Mouse (Mus musculus) CH12.LX (cell line): ENCODE measurements around the gene Frem2. TPM values are rescaled to one million over a fixed set of nuclear protein-coding genes. Genes with fewer than 3 reads are reported as not detected.

ENCODE experiments used
- DNase-seq: peaks from one replicate; pipeline ENCODE4 v3.0.0-alpha.2; 2013; ENCODE audit errors: extremely low read depth
- H3K27ac ChIP-seq: 2 replicates; pipeline ENCODE4 v1.5.1; 2012; ENCODE audit warnings: low read depth, mild to moderate bottlenecking, control low read depth, moderate library complexity; ENCODE audit not compliant: insufficient read depth
- H3K27me3 ChIP-seq: replicated peaks from 2 replicates; pipeline ENCODE3; 2012; ENCODE audit warnings: inconsistent platforms
- H3K36me3 ChIP-seq, 2 experiments: replicated peaks in 1 of 2; 2 replicates each; pipeline versions ENCODE3 to v1.6.1; 2012; ENCODE audit warnings: inconsistent platforms in 1 of 2, low read length in 1 of 2, mild to moderate bottlenecking in 1 of 2, mixed read lengths in 1 of 2, moderate library complexity in 1 of 2; ENCODE audit not compliant: control insufficient read depth in 1 of 2, insufficient read depth in 1 of 2
- H3K4me1 ChIP-seq, 2 experiments: 2 replicates each; pipeline ENCODE4 v1.6.1; 2012; ENCODE audit warnings: inconsistent platforms in 1 of 2, moderate library complexity in 1 of 2; ENCODE audit not compliant: insufficient read depth in 2 of 2, control insufficient read depth in 1 of 2
- H3K4me2 ChIP-seq: 2 replicates; pipeline ENCODE4 v1.6.1; 2012; ENCODE audit warnings: low read depth, mild to moderate bottlenecking, control low read depth; ENCODE audit not compliant: poor library complexity, insufficient read depth, severe bottlenecking
- H3K4me3 ChIP-seq, 3 experiments: fragments of 150-350 bp in 1 of 3; sonication (generic) in 1 of 3; replicated peaks in 1 of 3; 2 replicates each; pipeline versions ENCODE3 to v1.5.1; 2011 to 2012; ENCODE audit warnings: low read depth in 2 of 3, low read length in 2 of 3, mild to moderate bottlenecking in 2 of 3, moderate library complexity in 2 of 3, control low read depth in 1 of 3, improper control_type of control experiment in 1 of 3, inconsistent platforms in 1 of 3, mixed read lengths in 1 of 3; ENCODE audit not compliant: poor library complexity in 1 of 3
- H3K79me2 ChIP-seq: replicated peaks from 2 replicates; pipeline ENCODE4 v1.6.1; 2012; ENCODE audit warnings: mild to moderate bottlenecking, moderate library complexity; ENCODE audit not compliant: control insufficient read depth, poor library complexity, insufficient read depth, severe bottlenecking; ENCODE audit errors: extremely low read depth
- H3K9ac ChIP-seq: 2 replicates; pipeline ENCODE4 v1.6.1; 2012; ENCODE audit warnings: low read depth, mild to moderate bottlenecking, control low read depth, moderate library complexity; ENCODE audit not compliant: insufficient read depth
- H3K9me3 ChIP-seq: replicated peaks from 2 replicates; pipeline ENCODE3; 2012; ENCODE audit warnings: low read length, inconsistent platforms, mixed read lengths
- CTCF ChIP-seq, 2 experiments: IDR thresholded peaks in 1 of 2; conservative IDR thresholded peaks in 1 of 2; 2 replicates each; pipeline ENCODE4 v1.5.1; 2011 to 2012; ENCODE audit warnings: low read depth in 2 of 2, low read length in 2 of 2, improper control_type of control experiment in 1 of 2, inconsistent platforms in 1 of 2, mild to moderate bottlenecking in 1 of 2, moderate library complexity in 1 of 2
- IRF4 ChIP-seq: IDR thresholded peaks from 2 replicates; pipeline ENCODE4 v1.6.1; 2014; ENCODE audit warnings: low read depth, mild to moderate bottlenecking, inconsistent platforms, low read length, improper control_type of control experiment
- MAFK ChIP-seq: IDR thresholded peaks from 2 replicates; pipeline ENCODE4 v1.6.1; 2011; ENCODE audit warnings: low read length, improper control_type of control experiment; ENCODE audit not compliant: insufficient replicate concordance
- MAZ ChIP-seq: IDR thresholded peaks from 2 replicates; pipeline ENCODE4 v1.6.1; 2012; ENCODE audit warnings: low read depth, mild to moderate bottlenecking, inconsistent platforms, low read length, improper control_type of control experiment, moderate library complexity
- MYC ChIP-seq: IDR thresholded peaks from 2 replicates; pipeline ENCODE4 v1.6.1; 2011; ENCODE audit warnings: low read depth, mild to moderate bottlenecking, improper control_type of control experiment, low read length
- RAD21 ChIP-seq: IDR thresholded peaks from 2 replicates; pipeline ENCODE4 v1.6.1; 2011; ENCODE audit warnings: low read depth, mild to moderate bottlenecking, low read length, improper control_type of control experiment, moderate library complexity
- UBTF ChIP-seq: IDR thresholded peaks from 2 replicates; pipeline ENCODE4 v1.6.1; 2012; ENCODE audit warnings: low read depth, mild to moderate bottlenecking, inconsistent platforms, low read length, improper control_type of control experiment, moderate library complexity
- USF1 ChIP-seq: IDR thresholded peaks from 2 replicates; pipeline ENCODE4 v1.6.1; 2014; ENCODE audit warnings: low read depth, mild to moderate bottlenecking, inconsistent platforms, low read length, improper control_type of control experiment
- ZNF384 ChIP-seq: IDR thresholded peaks from 2 replicates; pipeline ENCODE4 v1.6.1; 2012; ENCODE audit warnings: low read depth, low read length, improper control_type of control experiment, inconsistent platforms
- dilution Hi-C: fragments of 300-500 bp; cut with MboI; formaldehyde crosslinking; loops from 2 replicates; pipeline ENCODE4 v1.14.3; 2020; ENCODE audit warnings: low sequenced_read_pairs; ENCODE audit not compliant: extremely low pct_unique_long_range_greater_than_20kb, extremely low pct_ligation_motif_present
- in situ Hi-C: fragments of 300-500 bp; cut with MboI; formaldehyde crosslinking; loops from 3 replicates; pipeline ENCODE4 v1.14.3; 2019; ENCODE audit warnings: low sequenced_read_pairs, low pct_ligation_motif_present, low pct_unique_long_range_greater_than_20kb, mixed read lengths
- polyA plus RNA-seq: library from polyadenylated mRNA; unstranded; fragments of >175 nt; gene quantifications from 2 replicates; pipeline ENCODE4 v1.2.1, GENCODE M21; 2012; ENCODE audit warnings: low read depth; ENCODE audit not compliant: insufficient read length
- total RNA-seq, 2 experiments: library from RNA; depleted of rRNA; stranded (reverse); fragments of 300-350 nt in 1 of 2; fragments of >200 nt in 1 of 2; gene quantifications; 2 replicates each; pipeline ENCODE4 v1.2.3; 2012 to 2014

The Frem2 gene
- total and polyA plus RNA-seq, 3 experiments = 0.04 to 0.09 (median 0.04) TPM

DNA sequence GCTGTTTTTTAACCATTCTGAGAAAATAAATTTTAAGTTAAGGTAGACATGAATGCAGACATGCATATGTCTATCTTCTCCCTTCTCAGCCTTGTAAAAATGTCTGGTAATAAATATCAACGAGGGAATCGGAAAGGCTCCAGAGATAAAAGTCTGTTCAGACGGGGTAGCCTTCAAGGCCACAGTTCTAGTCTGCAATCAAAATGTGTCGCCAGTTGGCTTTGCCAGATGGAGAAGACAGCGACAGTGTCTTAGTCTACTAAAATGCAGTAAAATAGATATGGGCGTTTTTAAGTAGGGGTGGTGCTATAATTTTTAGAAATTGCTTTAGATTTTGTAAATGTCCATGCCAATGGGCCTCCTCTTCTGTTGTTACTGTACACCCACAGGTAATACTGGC lies 191.8 kb downstream of the Frem2 start:
- in situ Hi-C loops = loop anchor here (25.0 kb wide), 1 partner anchor 1203 kb away; the partner anchor contains the start of gene Foxo1
- peaks cover 0 to 35% of the 10 kb centered on the region in 2 experiments; a peak in 2 of 4 replicates for H3K4me1 ChIP-seq
- H3K27ac ChIP-seq = no peak overlapping the region
- H3K4me2 ChIP-seq = peak overlapping the region; percentile 93
- peak overlapping the region; percentile 40 to 76 (median 55) for H3K4me3 ChIP-seq
- TF ChIP-seq UBTF (no peak), RAD21 (no peak)
- dilution Hi-C loops = no loop called here
- H3K36me3 ChIP-seq = peaks cover 17 to 35% of the 10 kb centered on the region in 2 experiments
- no peaks in the 10 kb centered on the region for H3K9me3 ChIP-seq
- DNase-seq = no peak
- no peaks in the 10 kb centered on the region for H3K27me3 ChIP-seq
- peak overlapping the region; percentile 50 for H3K9ac ChIP-seq
- H3K79me2 ChIP-seq = peaks cover 50% of the 10 kb centered on the region

DNA sequence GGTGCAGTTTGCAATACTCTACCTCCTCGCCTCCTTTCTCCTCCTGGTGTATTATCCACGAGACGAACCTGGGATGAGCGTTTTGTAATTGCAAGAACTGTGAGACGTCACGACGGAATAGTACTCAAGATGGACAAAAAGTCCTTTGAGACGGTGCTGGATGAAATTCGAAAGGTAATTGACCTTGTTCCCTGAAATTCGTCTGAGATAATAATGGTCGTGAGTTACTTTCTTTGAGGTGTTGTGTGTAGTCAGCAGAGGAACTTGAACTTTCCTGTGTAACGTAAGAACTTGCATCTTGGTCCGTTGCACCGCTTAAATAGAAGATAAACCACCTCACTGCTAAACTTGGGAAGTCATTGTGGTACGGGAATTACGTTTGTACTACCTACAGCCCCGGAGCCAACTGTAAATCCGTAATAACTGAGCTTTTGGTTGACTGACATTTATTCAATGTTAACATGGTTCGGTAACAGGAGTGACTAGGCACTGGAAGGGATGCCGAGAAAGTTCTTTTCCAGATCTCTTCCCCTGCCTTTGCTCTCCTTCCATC lies 192.9 kb downstream of the Frem2 start:
- peak overlapping the region; percentile 93 for H3K4me2 ChIP-seq
- no peaks in the 10 kb centered on the region for H3K27me3 ChIP-seq
- in situ Hi-C loops = loop anchor here (25.0 kb wide), 1 partner anchor 1202 kb away; the partner anchor contains the start of gene Foxo1
- TF ChIP-seq USF1 (no peak), MAZ (no peak), IRF4 (no peak), MAFK (no peak), MYC (no peak), ZNF384 (no peak), CTCF (conservative IDR thresholded peaks at IDR 0.05 in 1 of 2, IDR thresholded peaks at IDR 0.05 in 1 of 2; ENCODE audit: low read depth in 2 of 2, low read length in 2 of 2) (no peak)
- TF ChIP-seq, all 38 proteins: peak for 0
- dilution Hi-C loops = no loop called here
- no peaks in the 10 kb centered on the region for H3K9me3 ChIP-seq
- H3K9ac ChIP-seq = peak overlapping the region; percentile 91
- H3K27ac ChIP-seq = no peak overlapping the region
- H3K79me2 ChIP-seq = peaks cover 50% of the 10 kb centered on the region
- H3K36me3 ChIP-seq = peaks cover 18 to 35% of the 10 kb centered on the region in 2 experiments
- H3K4me3 ChIP-seq = peak overlapping the region; percentile 55 to 76 (median 73)
- DNase-seq = peak; percentile 27
- H3K4me1 ChIP-seq = peaks cover 0 to 46% of the 10 kb centered on the region in 2 experiments; a peak in 2 of 4 replicates

Other genes with a start within 250 kb of the Frem2 start
- gene Nhlrc3, start 194.0 kb downstream of the Frem2 start, total RNA-seq (2012; rRNA removed) = 4.6 and 5.8 TPM in 2 replicates
- gene Nhlrc3, start 194.0 kb downstream of the Frem2 start, total RNA-seq (2014; rRNA removed) = 7.2 and 7.9 TPM in 2 replicates
- 7.2 and 7.3 TPM in 2 replicates for gene Nhlrc3, start 194.0 kb downstream of the Frem2 start, polyA plus RNA-seq
- gene Proser1, start 193.7 kb downstream of the Frem2 start, total RNA-seq (2012; rRNA removed) = 3.3 and 3.9 TPM in 2 replicates
- 2.2 and 2.9 TPM in 2 replicates for gene Proser1, start 193.7 kb downstream of the Frem2 start, total RNA-seq (2014; rRNA removed)
- gene Proser1, start 193.7 kb downstream of the Frem2 start, polyA plus RNA-seq = 16.2 and 22.2 TPM in 2 replicates
- not detected in 2 replicates for gene Stoml3, start 168.7 kb downstream of the Frem2 start, total RNA-seq (2012; rRNA removed)
- not detected in 2 replicates for gene Stoml3, start 168.7 kb downstream of the Frem2 start, total RNA-seq (2014; rRNA removed)
- gene Stoml3, start 168.7 kb downstream of the Frem2 start, polyA plus RNA-seq = not detected in 2 replicates
- gene Gm10985, start 187.7 kb upstream of the Frem2 start, total RNA-seq (2012; rRNA removed) = not detected in 2 replicates
- gene Gm10985, start 187.7 kb upstream of the Frem2 start, total RNA-seq (2014; rRNA removed) = not detected in 2 replicates
- gene Gm10985, start 187.7 kb upstream of the Frem2 start, polyA plus RNA-seq = not detected in 2 replicates
- 36.6 and 56.3 TPM in 2 replicates for gene Ufm1, start 206.5 kb upstream of the Frem2 start, total RNA-seq (2012; rRNA removed)
- 77.0 and 87.3 TPM in 2 replicates for gene Ufm1, start 206.5 kb upstream of the Frem2 start, total RNA-seq (2014; rRNA removed)
- 87.1 and 109 TPM in 2 replicates for gene Ufm1, start 206.5 kb upstream of the Frem2 start, polyA plus RNA-seq